Mouse (Mus musculus): ENCODE measurements around the gene Olfr521. TPM values are rescaled to one million over a fixed set of nuclear protein-coding genes. Genes with fewer than 3 reads are reported as not detected.

Gene Olfr521
- total RNA-seq (2012; rRNA removed) (not detected in 2 replicates), total RNA-seq (2014; rRNA removed) (not detected in 2 replicates), polyA plus RNA-seq (2012; ENCODE audit: insufficient read length, low read depth) (not detected in 2 replicates)

DNA sequence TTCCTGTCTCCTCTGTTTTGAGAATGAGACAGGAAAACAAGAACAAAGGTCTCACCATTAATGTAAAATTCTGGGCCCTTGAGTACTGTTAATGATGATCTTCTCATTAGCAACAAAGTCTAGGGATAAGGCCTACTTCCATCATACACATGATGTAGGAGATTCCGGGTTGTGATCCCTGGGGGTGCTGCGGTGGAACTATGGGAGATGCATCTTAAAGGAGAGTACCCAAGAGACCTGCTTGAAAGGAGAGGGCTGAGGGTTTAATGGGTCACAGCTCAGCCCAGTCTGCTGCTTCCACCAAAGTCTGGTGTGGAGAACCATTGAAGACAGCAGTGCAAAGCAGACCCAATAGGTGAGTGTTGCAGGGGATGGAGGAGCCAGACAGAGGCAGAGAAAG lies at the start of gene Olfr521:
Gene Olfr521 (plus strand): TSS at position 301 of the 400 bp plus-strand sequence.
- no peaks in the 10 kb centered on the region for H3K79me2 ChIP-seq (replicated peaks; ENCODE audit: control insufficient read depth, extremely low read depth, insufficient read depth, poor library complexity, severe bottlenecking)
- no peak within 1 kb of the TSS for H3K4me3 ChIP-seq (replicated peaks in 1 of 3; ENCODE audit: low read depth in 2 of 3, low read length in 2 of 3, poor library complexity in 1 of 3)
- no peaks in the 10 kb centered on the region for H3K27me3 ChIP-seq (replicated peaks)
- in situ Hi-C loops (cut with MboI; ENCODE audit: low pct_ligation_motif_present, low pct_unique_long_range_greater_than_20kb, low sequenced_read_pairs) (no loop called here), dilution Hi-C loops (cut with MboI; ENCODE audit: extremely low pct_ligation_motif_present, extremely low pct_unique_long_range_greater_than_20kb, low sequenced_read_pairs) (no loop called here)
- H3K4me2 ChIP-seq (ENCODE audit: insufficient read depth, low read depth, poor library complexity, severe bottlenecking), result no peak within 1 kb of the TSS
- no peak within 1 kb of the TSS for H3K27ac ChIP-seq (ENCODE audit: insufficient read depth, low read depth)
- H3K36me3 ChIP-seq (replicated peaks in 1 of 2; ENCODE audit: control insufficient read depth in 1 of 2, insufficient read depth in 1 of 2, low read length in 1 of 2), result no peaks in the 10 kb centered on the region
- H3K9me3 ChIP-seq (replicated peaks; ENCODE audit: low read length), result peaks cover 28% of the 10 kb centered on the region
- no peaks in the 10 kb centered on the region for H3K4me1 ChIP-seq (ENCODE audit: control insufficient read depth in 1 of 2, insufficient read depth in 2 of 2)
- no peak for DNase-seq (ENCODE audit: extremely low read depth)
- no peak within 1 kb of the TSS for H3K9ac ChIP-seq (ENCODE audit: insufficient read depth, low read depth)
- TF ChIP-seq KAT2A (IDR thresholded peaks at IDR 0.05; ENCODE audit: insufficient replicate concordance, low read length) (no peak), JUND (conservative IDR thresholded peaks at IDR 0.05; ENCODE audit: low read depth, low read length) (no peak), MAX (IDR thresholded peaks at IDR 0.05; ENCODE audit: low read length) (no peak), ZKSCAN1 (IDR thresholded peaks at IDR 0.05; ENCODE audit: borderline replicate concordance, low read depth, low read length) (no peak), MEF2A (IDR thresholded peaks at IDR 0.05; ENCODE audit: borderline replicate concordance, low read depth, low read length) (no peak), ZNF384 (IDR thresholded peaks at IDR 0.05; ENCODE audit: low read depth, low read length) (no peak), MAFK (IDR thresholded peaks at IDR 0.05; ENCODE audit: insufficient replicate concordance, low read length) (no peak), JUN (IDR thresholded peaks at IDR 0.05; ENCODE audit: insufficient read depth, low read depth, low read length) (no peak), MYC (IDR thresholded peaks at IDR 0.05; ENCODE audit: low read depth, low read length) (no peak), NELFE (IDR thresholded peaks at IDR 0.05; ENCODE audit: low read depth, low read length) (no peak), RCOR1 (conservative IDR thresholded peaks at IDR 0.05; ENCODE audit: low read depth, low read length) (no peak), ZC3H11A (IDR thresholded peaks at IDR 0.05; ENCODE audit: low read depth, low read length) (no peak), USF1 (IDR thresholded peaks at IDR 0.05; ENCODE audit: low read depth, low read length) (no peak), MAZ (IDR thresholded peaks at IDR 0.05; ENCODE audit: low read depth, low read length) (no peak), USF2 (conservative IDR thresholded peaks at IDR 0.05; ENCODE audit: low read depth, low read length) (no peak), UBTF (IDR thresholded peaks at IDR 0.05; ENCODE audit: low read depth, low read length) (no peak), RAD21 (IDR thresholded peaks at IDR 0.05; ENCODE audit: low read depth, low read length) (no peak), E2F4 (IDR thresholded peaks at IDR 0.05; ENCODE audit: insufficient replicate concordance, low read depth, low read length) (no peak)

DNA sequence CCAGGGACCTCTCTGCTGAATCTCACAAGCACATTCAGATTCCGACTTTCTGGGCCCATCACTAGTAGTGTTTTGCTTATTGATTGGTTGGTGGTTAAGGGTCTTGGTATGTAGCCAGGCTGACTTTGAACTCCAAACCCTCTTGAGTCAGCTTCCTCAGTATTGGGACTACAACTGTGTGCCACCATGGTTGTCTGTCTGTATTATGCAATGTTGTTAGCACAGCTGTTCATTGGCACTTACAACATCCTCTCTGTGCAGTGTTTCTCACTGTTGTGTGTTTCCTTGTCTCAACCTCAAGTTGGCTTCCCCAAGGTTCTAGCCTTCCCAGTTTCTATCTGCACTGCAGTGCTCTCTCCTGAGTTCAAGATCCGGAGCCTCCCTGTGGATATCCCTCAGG lies 46.8 kb upstream of the Olfr521 start:
- in situ Hi-C loops (cut with MboI; ENCODE audit: low pct_ligation_motif_present, low pct_unique_long_range_greater_than_20kb, low sequenced_read_pairs), result no loop called here
- no peak for DNase-seq (ENCODE audit: extremely low read depth)

More for the DNA sequence above, 46.8 kb upstream of the Olfr521 start:
- Histone ChIP-seq H3K79me2 (replicated peaks; ENCODE audit: control insufficient read depth, extremely low read depth, insufficient read depth, poor library complexity, severe bottlenecking) (no peaks in the 10 kb centered on the region), H3K27ac (ENCODE audit: insufficient read depth, low read depth) (no peak overlapping the region), H3K27me3 (replicated peaks) (peaks cover 3% of the 10 kb centered on the region), H3K4me1 (ENCODE audit: control insufficient read depth in 1 of 2, insufficient read depth in 2 of 2) (peaks cover 4 to 7% of the 10 kb centered on the region in 2 experiments), H3K4me3 (replicated peaks in 1 of 3; ENCODE audit: low read depth in 2 of 3, low read length in 2 of 3, poor library complexity in 1 of 3) (no peak overlapping the region), H3K9ac (ENCODE audit: insufficient read depth, low read depth) (no peak overlapping the region), H3K36me3 (replicated peaks in 1 of 2; ENCODE audit: control insufficient read depth in 1 of 2, insufficient read depth in 1 of 2, low read length in 1 of 2) (no peaks in the 10 kb centered on the region), H3K4me2 (ENCODE audit: insufficient read depth, low read depth, poor library complexity, severe bottlenecking) (no peak overlapping the region), H3K9me3 (replicated peaks; ENCODE audit: low read length) (no peaks in the 10 kb centered on the region)
- TF ChIP-seq E2F4 (IDR thresholded peaks at IDR 0.05; ENCODE audit: insufficient replicate concordance, low read depth, low read length), result no peak
- dilution Hi-C loops (cut with MboI; ENCODE audit: extremely low pct_ligation_motif_present, extremely low pct_unique_long_range_greater_than_20kb, low sequenced_read_pairs), result no loop called here

Data from CH12.LX (cell line).